ENCODE assay signal across 8 mouse cellular contexts in genomic region chr6:48444310-48445180, GRCm38 (mm10). TPM values are rescaled to one million over a fixed set of nuclear protein-coding genes. Genes with fewer than 3 reads are reported as not detected.
DNase-seq lines count a peak whose midpoint lies in the region; ATAC-seq and TF ChIP-seq lines count a peak whose summit lies in the region.

No protein-coding gene starts in this region.

- no peak for TF ChIP-seq EP300 in CH12.LX (IDR thresholded peaks at IDR 0.05; ENCODE audit: low read length)

- no peak for TF ChIP-seq CTCF in CH12.LX (conservative IDR thresholded peaks at IDR 0.05 in 1 of 2, IDR thresholded peaks at IDR 0.05 in 1 of 2; ENCODE audit: low read depth in 2 of 2, low read length in 2 of 2)

- H3K36me3 ChIP-seq in CH12.LX (replicated peaks in 1 of 2; ENCODE audit: control insufficient read depth in 1 of 2, insufficient read depth in 1 of 2, low read length in 1 of 2) = peaks cover 4 to 23% of the 10 kb centered on the region in 2 experiments
- peaks cover 22% of the 10 kb centered on the region for H3K36me3 ChIP-seq in embryonic facial prominence, embryonic 12.5 days
- H3K36me3 ChIP-seq in heart, embryonic 11.5 days (ENCODE audit: control insufficient read depth, insufficient read depth, low read length) = peaks cover 11% of the 10 kb centered on the region
- peaks cover 23% of the 10 kb centered on the region for H3K36me3 ChIP-seq in lung, embryonic 15.5 days

- peak overlapping the region; percentile 66 for H3K9ac ChIP-seq in CH12.LX (ENCODE audit: insufficient read depth, low read depth)
- peak overlapping the region; percentile 90 for H3K9ac ChIP-seq in embryonic facial prominence, embryonic 12.5 days
- peak overlapping the region; percentile 85 for H3K9ac ChIP-seq in heart, embryonic 11.5 days (ENCODE audit: low read depth, low read length)
- peak overlapping the region; percentile 71 for H3K9ac ChIP-seq in lung, embryonic 15.5 days

- dilution Hi-C loops in CH12.LX (cut with MboI; ENCODE audit: extremely low pct_ligation_motif_present, extremely low pct_unique_long_range_greater_than_20kb, low sequenced_read_pairs) = no loop called here

- peak overlapping the region; percentile 89 for H3K4me2 ChIP-seq in CH12.LX (ENCODE audit: insufficient read depth, low read depth, poor library complexity, severe bottlenecking)
- peak overlapping the region; percentile 71 for H3K4me2 ChIP-seq in embryonic facial prominence, embryonic 12.5 days (replicated peaks)
- peak overlapping the region; percentile 94 for H3K4me2 ChIP-seq in heart, embryonic 11.5 days
- H3K4me2 ChIP-seq in lung, embryonic 15.5 days = peak overlapping the region; percentile 92

- TF ChIP-seq POLR2A in CH12.LX (IDR thresholded peaks at IDR 0.05; ENCODE audit: low read depth, low read length) = no peak

- H3K27ac ChIP-seq in CH12.LX (ENCODE audit: insufficient read depth, low read depth) = no peak overlapping the region
- H3K27ac ChIP-seq in embryonic facial prominence, embryonic 12.5 days = peak overlapping the region; percentile 97
- peak overlapping the region; percentile 84 for H3K27ac ChIP-seq in heart, embryonic 11.5 days (ENCODE audit: low read depth, low read length)
- peak overlapping the region; percentile 93 for H3K27ac ChIP-seq in lung, embryonic 15.5 days

- H3K27me3 ChIP-seq in CH12.LX (replicated peaks) = no peaks in the 10 kb centered on the region
- peaks cover 7% of the 10 kb centered on the region for H3K27me3 ChIP-seq in embryonic facial prominence, embryonic 12.5 days
- H3K27me3 ChIP-seq in heart, embryonic 11.5 days (ENCODE audit: control insufficient read depth, insufficient read depth, low read length) = peaks cover 4% of the 10 kb centered on the region; the same call in 1 of the 2 replicates
- no peaks in the 10 kb centered on the region for H3K27me3 ChIP-seq in lung, embryonic 15.5 days

- H3K9me3 ChIP-seq in CH12.LX (replicated peaks; ENCODE audit: low read length) = peaks cover 15% of the 10 kb centered on the region
- no peaks in the 10 kb centered on the region for H3K9me3 ChIP-seq in embryonic facial prominence, embryonic 12.5 days
- H3K9me3 ChIP-seq in heart, embryonic 11.5 days (replicated peaks; ENCODE audit: control insufficient read depth, low read length) = no peaks in the 10 kb centered on the region
- H3K9me3 ChIP-seq in lung, embryonic 15.5 days = no peaks in the 10 kb centered on the region

- peak; percentile 76 for DNase-seq in CH12.LX (ENCODE audit: extremely low read depth)
- peak; percentile 79 for DNase-seq in adrenal gland, postnatal 25 days
- peak; percentile 96 to 97 for DNase-seq in kidney, postnatal 25 days
- peak; percentile 82 for DNase-seq in ovary, postnatal 36 days (ENCODE audit: low spot score)
- no peak for DNase-seq in c-Kit-positive CD71-positive TER-119-positive erythroid progenitor cells, embryonic 14.5 days (ENCODE audit: low spot score)

- peaks cover 18 to 68% of the 10 kb centered on the region in 2 experiments for H3K4me1 ChIP-seq in CH12.LX (ENCODE audit: control insufficient read depth in 1 of 2, insufficient read depth in 2 of 2)
- peaks cover 34% of the 10 kb centered on the region for H3K4me1 ChIP-seq in embryonic facial prominence, embryonic 12.5 days
- peaks cover 16% of the 10 kb centered on the region; the same call in 1 of the 2 replicates for H3K4me1 ChIP-seq in heart, embryonic 11.5 days (ENCODE audit: control insufficient read depth, insufficient read depth, low read length)
- peaks cover 32% of the 10 kb centered on the region for H3K4me1 ChIP-seq in lung, embryonic 15.5 days

- no peak for TF ChIP-seq RAD21 in CH12.LX (IDR thresholded peaks at IDR 0.05; ENCODE audit: low read depth, low read length)

- peak; percentile 38 for ATAC-seq in embryonic facial prominence, embryonic 12.5 days (ENCODE audit: insufficient number of reproducible peaks, insufficient read depth, low FRiP score, low TSS enrichment)
- ATAC-seq in heart, embryonic 11.5 days (replicated peaks; ENCODE audit: insufficient number of reproducible peaks, low FRiP score, low TSS enrichment) = peak; percentile 67
- ATAC-seq in lung, embryonic 15.5 days (ENCODE audit: borderline replicate concordance, extremely low read depth, low FRiP score, low TSS enrichment) = peak; percentile 53

- H3K79me2 ChIP-seq in CH12.LX (replicated peaks; ENCODE audit: control insufficient read depth, extremely low read depth, insufficient read depth, poor library complexity, severe bottlenecking) = no peaks in the 10 kb centered on the region

- in situ Hi-C loops in CH12.LX (cut with MboI; ENCODE audit: low pct_ligation_motif_present, low pct_unique_long_range_greater_than_20kb, low sequenced_read_pairs) = no loop called here

- H3K4me3 ChIP-seq in CH12.LX (replicated peaks in 1 of 3; ENCODE audit: low read depth in 2 of 3, low read length in 2 of 3, poor library complexity in 1 of 3) = peak overlapping the region; percentile 59 to 71 (median 67)
- H3K4me3 ChIP-seq in embryonic facial prominence, embryonic 12.5 days = peak overlapping the region; percentile 73
- H3K4me3 ChIP-seq in heart, embryonic 11.5 days (ENCODE audit: low read depth, low read length) = peak overlapping the region; percentile 77
- peak overlapping the region; percentile 74 for H3K4me3 ChIP-seq in lung, embryonic 15.5 days

- under 1% methylated on average over 32 of the region's 34 CpGs for whole genome bisulfite sequencing in embryonic facial prominence, embryonic 12.5 days
- 2% methylated on average over 33 of the region's 34 CpGs for WGBS in heart, embryonic 11.5 days (ENCODE audit: insufficient replicate concordance)
- WGBS in lung, embryonic 15.5 days = 3% methylated on average over 33 of the region's 34 CpGs

TF ChIP-seq in CH12.LX, 34 proteins besides CTCF, POLR2A, EP300 and RAD21:
- TF ChIP-seq PAX5 (IDR thresholded peaks at IDR 0.05; ENCODE audit: low read length) (no peak), CHD2 (IDR thresholded peaks at IDR 0.05; ENCODE audit: low read length) (peak; percentile 50), POLR2AphosphoS2 (IDR thresholded peaks at IDR 0.05; ENCODE audit: low read depth, low read length) (no peak), IRF4 (IDR thresholded peaks at IDR 0.05; ENCODE audit: low read depth, low read length) (peak; percentile 15; the same call in 1 of the 2 replicates), ZMIZ1 (IDR thresholded peaks at IDR 0.05; ENCODE audit: low read depth, low read length) (no peak), TCF12 (IDR thresholded peaks at IDR 0.05; ENCODE audit: low read depth, low read length) (no peak)

RNA-seq across cellular contexts. Expression of gene Zfp467, which starts 1.1 kb away (rescaled TPM):
- total RNA-seq in CH12.LX (2012; rRNA removed) = 1.6 and 2.1 TPM in 2 replicates
- total RNA-seq in CH12.LX (2014; rRNA removed) = 1.1 and 1.4 TPM in 2 replicates
- polyA plus RNA-seq in CH12.LX (2012; ENCODE audit: insufficient read length, low read depth) = 4.7 and 5.9 TPM in 2 replicates
- 51.0 and 72.4 TPM in 2 replicates for total RNA-seq in adrenal gland, postnatal 25 days (2021)
- 30.3 and 31.7 TPM in 2 replicates for polyA plus RNA-seq in embryonic facial prominence, embryonic 12.5 days (2016; fragmentation: Nextera tagmentation; extraction: Ambion mirVana)
- polyA plus RNA-seq in heart, embryonic 11.5 days (2014; fragmentation: Nextera tagmentation; extraction: Ambion mirVana) = 17.3 and 17.8 TPM in 2 replicates
- 18.9 and 22.0 TPM in 2 replicates for polyA plus RNA-seq in lung, embryonic 15.5 days (2015; fragmentation: Nextera tagmentation; extraction: Ambion mirVana)

RNA-seq across cellular contexts. Expression of gene Sspo, which starts 3.5 kb away (rescaled TPM):
- 0.13 and 0.42 TPM in 2 replicates for total RNA-seq in CH12.LX (2012; rRNA removed)
- total RNA-seq in CH12.LX (2014; rRNA removed) = 0.08 and 0.11 TPM in 2 replicates
- polyA plus RNA-seq in CH12.LX (2012; ENCODE audit: insufficient read length, low read depth) = 0.17 and 0.18 TPM in 2 replicates
- 3.5 and 5.1 TPM in 2 replicates for total RNA-seq in adrenal gland, postnatal 25 days (2021)
- 0.42 and 0.57 TPM in 2 replicates for polyA plus RNA-seq in embryonic facial prominence, embryonic 12.5 days (2016; fragmentation: Nextera tagmentation; extraction: Ambion mirVana)
- polyA plus RNA-seq in heart, embryonic 11.5 days (2014; fragmentation: Nextera tagmentation; extraction: Ambion mirVana) = 0.41 and 0.54 TPM in 2 replicates
- polyA plus RNA-seq in lung, embryonic 15.5 days (2015; fragmentation: Nextera tagmentation; extraction: Ambion mirVana) = 0.29 and 0.44 TPM in 2 replicates

RNA-seq across cellular contexts. Expression of gene Krba1, which starts 49.2 kb away (rescaled TPM):
- total RNA-seq in CH12.LX (2012; rRNA removed) = 8.1 and 9.8 TPM in 2 replicates
- total RNA-seq in CH12.LX (2014; rRNA removed) = 2.9 and 3.2 TPM in 2 replicates
- polyA plus RNA-seq in CH12.LX (2012; ENCODE audit: insufficient read length, low read depth) = 12.7 and 13.4 TPM in 2 replicates
- 45.9 and 64.1 TPM in 2 replicates for total RNA-seq in adrenal gland, postnatal 25 days (2021)
- polyA plus RNA-seq in embryonic facial prominence, embryonic 12.5 days (2016; fragmentation: Nextera tagmentation; extraction: Ambion mirVana) = 30.2 and 31.3 TPM in 2 replicates
- polyA plus RNA-seq in heart, embryonic 11.5 days (2014; fragmentation: Nextera tagmentation; extraction: Ambion mirVana) = 14.7 and 15.4 TPM in 2 replicates
- polyA plus RNA-seq in lung, embryonic 15.5 days (2015; fragmentation: Nextera tagmentation; extraction: Ambion mirVana) = 18.5 and 19.8 TPM in 2 replicates
